Mouse (Mus musculus): ENCODE measurements around the gene 9130023H24Rik. TPM values are rescaled to one million over a fixed set of nuclear protein-coding genes. Genes with fewer than 3 reads are reported as not detected.

The 9130023H24Rik gene
- total RNA-seq, 2 experiments from 2014 or later = 5.2 to 6.0 TPM

DNA sequence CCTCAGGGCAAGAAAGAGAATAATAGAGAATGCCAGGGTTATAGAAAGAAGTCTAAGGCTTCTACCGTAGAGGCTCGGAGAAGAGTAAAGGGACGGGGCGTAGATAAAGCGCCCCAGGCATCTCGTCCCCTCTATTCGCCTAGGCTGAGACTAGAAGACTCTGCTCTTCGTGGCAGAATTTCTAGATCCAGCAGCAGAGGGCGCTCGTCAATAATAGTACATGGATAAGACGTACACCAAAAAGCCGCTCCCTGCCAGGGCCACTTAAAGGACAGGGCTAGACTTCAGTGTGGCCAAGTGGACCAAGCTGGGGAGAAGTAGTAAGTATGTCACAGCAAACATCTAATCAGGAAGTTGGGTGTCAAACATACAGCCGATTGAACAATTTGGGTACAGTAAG lies 9.6 kb upstream of the 9130023H24Rik start:
- DNase-seq (ENCODE audit: low spot score in 2 of 2) = peak; percentile 74 to 83

DNA sequence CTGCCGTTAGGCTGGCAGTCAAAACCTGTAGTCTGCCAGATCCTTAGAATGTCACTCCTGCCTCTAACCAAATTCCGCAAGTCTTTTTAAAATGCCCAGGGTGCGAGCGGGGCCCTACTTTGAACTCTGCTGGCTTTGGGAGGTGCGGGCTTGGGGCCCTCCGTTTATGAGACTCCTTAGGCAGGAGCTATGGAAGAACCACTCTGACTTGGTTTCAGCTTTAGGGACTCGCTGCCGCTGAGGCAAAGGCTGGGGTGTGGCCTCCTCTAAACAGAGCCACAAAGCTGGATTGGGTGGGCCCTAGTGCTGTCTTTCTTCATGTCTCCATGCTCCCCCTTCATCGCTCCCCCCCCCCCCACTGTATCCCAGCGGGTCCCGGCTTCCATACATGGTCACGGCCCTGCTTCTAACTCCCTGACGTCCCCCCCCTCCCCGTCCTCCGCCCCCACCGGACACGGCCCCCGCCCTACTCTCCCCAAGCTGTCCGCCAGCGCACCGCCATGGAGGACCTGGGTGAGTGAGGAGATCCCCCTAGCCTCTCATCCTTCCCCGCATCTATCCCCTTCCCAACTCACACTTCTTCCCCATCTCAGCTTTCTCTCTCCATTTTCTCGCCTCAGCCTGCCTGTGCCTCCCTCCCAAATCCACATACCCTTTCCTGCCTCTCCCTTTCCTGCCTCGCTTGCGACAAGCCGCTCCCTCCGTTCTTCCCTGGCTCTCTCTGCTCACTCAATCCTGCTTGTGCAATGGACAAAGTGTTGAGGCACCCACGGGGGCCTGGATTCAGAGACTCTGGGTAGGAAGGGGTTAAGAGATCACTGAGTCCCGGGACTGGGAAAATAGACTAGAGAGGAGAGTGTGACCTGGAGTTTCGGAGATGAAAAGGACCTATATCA lies 8.9 kb upstream of the 9130023H24Rik start, which contains the start of gene Tgfb1i1:
TSS of gene Tgfb1i1 (plus strand) at position 317 of the 896 bp plus-strand sequence.
- peak; percentile 39 to 45 for DNase-seq (ENCODE audit: low spot score in 2 of 2)

DNA sequence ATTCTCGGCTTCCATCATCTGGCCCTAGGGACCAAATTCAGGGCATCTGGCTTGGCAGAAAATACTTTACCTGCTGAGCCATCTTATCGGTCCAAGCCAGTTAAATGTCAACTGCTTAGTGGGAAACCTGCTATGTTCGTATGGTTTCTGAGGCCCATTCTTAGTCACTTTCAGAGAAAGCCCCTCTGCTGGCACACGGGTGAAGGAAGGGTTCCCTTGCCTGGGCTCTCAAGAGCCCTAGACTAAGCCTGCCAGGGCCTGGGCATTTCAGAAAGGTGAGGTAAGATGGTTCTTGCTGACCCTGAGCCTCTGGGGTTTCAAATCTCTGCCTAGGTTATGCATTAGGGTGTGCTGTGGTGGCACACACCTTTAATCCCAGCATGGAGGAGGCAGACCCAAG lies 7.7 kb upstream of the 9130023H24Rik start:
- DNase-seq (ENCODE audit: low spot score in 2 of 2) = no peak

DNA sequence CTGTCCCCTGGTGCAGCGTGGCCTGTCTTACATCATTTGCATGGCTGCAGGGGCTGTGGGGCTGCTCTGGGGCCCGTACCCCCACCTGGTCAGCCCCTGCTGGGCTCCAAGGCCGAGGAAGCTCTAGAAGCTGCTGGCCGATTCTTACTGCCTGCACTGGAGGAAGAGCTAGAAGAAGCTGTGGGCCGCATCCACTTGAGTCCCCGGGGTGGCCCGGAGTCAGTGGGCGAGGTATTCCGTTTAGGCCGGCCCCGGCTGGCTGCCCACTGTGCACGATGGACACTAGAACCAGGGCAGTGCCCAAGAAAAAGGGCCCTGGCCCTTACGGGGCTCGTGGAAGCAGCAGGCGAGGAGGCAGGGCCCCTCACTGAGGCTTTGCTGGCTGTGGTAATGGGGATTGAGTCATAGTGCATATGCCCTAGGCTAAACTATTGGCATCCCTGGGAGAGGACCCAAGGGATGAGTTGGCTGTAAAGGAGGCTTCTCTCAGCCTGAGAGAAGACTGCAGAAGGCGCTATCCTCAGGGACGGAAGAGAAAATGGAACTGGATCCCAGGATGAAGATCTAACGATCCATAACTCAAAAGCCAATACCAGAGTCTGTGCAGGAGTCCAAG lies 6.7 kb upstream of the 9130023H24Rik start:
- no peak for DNase-seq (ENCODE audit: low spot score in 2 of 2)

DNA sequence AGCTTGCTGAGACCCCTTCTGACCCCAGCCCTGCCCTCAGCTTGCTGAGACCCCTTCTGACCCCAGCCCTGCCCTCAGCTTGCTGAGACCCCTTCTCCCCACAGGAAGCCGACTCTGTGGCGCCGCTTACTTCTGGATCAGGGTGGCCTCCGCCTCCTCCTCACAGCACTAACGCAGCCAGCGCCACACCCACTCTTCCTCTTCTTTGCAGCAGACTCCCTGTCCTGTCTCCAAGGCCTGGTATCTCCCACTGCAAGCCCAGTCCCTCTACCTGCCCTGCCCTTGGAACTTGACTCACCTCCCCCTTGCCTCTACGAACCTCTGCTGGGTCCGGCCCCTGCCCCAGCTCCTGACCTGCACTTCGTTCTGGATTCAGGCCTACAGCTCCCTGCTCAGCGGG lies 6.1 kb upstream of the 9130023H24Rik start:
- no peak for DNase-seq (ENCODE audit: low spot score in 2 of 2)

DNA sequence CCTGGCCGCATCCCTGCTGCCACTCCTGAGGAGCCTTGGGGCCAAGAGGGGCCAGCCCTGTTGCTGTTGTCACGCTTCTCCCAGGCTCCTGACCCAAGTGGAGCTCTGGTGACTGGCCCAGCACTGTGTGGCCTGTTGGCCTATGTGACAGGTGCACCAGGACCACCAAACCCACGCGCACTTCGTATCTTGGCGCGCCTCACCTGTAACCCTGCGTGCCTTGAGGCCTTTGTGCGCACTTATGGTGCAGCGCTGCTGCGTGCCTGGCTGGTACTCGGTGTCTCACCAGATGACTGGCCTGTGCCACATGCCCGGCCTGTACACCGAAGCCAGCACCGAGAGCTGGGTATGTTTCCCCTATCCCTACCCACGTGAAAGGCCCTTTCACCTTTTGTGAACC lies 4.5 kb upstream of the 9130023H24Rik start:
- no peak for DNase-seq (ENCODE audit: low spot score in 2 of 2)

DNA sequence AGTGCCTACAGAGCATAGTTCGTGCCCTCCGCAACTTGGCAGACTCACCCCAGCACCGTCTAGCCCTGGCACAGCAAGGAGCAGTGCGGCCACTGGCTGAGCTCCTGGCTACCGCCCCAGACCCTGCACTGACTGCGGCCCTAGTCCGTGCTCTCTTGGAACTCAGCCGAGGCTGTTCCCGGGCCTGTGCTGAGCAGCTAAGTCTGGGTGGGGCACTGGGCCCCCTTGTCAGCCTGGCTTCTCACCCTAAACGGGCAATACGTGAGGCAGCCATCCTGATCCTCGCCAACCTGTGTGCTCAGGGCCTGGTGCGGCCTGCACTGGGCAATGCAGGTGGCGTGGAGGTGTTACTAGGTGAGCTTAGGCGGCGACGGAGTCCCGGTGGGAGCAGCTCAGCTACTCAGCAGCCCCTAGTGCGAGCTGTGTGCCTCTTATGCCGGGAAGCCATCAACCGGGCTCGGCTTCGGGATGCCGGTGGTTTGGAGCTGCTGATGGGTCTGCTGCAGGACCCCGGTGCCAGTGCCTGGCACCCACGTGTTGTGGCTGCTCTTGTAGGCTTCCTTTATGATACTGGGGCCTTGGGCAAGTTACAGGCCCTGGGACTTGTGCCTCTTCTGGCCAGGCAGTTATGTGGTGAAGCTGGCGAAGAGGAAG lies 2.4 kb upstream of the 9130023H24Rik start:
- DNase-seq (ENCODE audit: low spot score in 2 of 2) = no peak

DNA sequence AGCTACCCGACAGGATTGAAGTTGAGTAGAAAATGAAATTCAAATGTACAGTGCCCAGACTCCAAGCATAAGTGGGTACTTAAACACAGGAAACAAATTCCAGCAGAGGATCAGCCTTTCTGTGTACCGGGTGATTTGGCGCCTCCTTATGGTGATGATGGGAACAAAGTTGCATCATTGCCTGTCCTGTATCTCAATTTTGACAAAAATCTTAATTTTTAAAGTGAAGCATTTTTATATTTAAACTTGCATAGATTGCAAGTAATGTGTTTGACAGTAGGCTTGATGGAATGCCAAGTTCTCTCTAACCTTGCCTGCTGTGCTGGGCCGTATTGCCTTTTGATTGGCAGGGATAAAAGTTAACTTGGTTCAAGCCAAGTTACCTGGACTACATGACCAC lies 1.2 kb upstream of the 9130023H24Rik start:
- no peak for DNase-seq (ENCODE audit: low spot score in 2 of 2)

DNA sequence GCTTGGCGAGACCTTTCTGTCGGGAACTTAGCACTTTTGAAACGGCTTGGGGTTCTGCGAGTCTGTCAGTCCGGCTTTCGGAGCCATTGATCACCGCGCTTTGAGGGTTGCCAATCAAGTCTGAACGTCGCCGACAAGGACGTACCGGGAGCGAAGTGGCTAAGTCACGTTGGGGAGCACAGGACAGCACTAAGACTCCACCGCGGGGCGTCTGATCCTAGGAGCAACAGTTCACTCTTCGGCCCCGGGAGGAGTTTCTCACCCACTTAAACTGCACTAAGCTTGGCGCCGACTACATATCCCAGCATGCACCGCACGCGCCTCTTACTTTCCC lies 271 bp downstream of the 9130023H24Rik start:
- no peak for DNase-seq (ENCODE audit: low spot score in 2 of 2)

DNA sequence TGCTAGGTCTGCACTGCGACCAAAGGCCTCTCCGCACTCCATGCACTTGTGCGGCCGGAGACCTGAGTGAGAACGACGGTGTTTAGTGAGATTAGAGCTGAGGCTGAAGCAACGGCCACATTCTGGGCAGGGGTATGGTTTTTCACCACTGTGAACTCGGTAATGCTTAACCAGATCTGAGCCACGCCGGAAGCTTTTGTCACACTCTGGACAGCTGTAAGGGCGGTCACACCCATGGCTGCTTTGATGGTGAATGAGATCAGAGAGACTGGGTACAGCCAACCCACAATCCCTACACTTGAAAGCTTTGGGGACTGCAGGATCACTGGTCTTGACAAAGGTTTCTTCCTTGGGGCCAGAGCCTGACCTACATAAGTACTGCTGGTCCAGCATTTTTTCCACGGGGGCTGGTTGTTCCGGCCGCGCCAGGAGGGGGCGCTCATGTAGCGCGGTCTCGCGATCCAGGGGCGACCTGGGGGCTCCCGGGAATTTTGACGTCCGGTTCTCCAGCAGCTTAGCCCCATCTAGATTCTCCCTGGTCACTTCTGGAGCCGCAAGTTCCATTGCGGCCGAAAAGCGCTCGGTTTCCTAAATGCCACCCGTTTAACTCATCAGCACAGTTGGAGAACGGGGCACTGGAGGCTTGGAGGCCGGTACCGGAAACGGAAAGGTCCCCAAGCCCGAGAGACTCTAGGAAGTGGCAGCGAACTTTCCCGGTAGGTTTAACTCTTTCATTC lies 807 bp downstream of the 9130023H24Rik start, which contains the start of gene Armc5:
TSS of gene Armc5 (plus strand) at position 487 of the 737 bp plus-strand sequence.
- peak; percentile 85 to 89 for DNase-seq (ENCODE audit: low spot score in 2 of 2)

DNA sequence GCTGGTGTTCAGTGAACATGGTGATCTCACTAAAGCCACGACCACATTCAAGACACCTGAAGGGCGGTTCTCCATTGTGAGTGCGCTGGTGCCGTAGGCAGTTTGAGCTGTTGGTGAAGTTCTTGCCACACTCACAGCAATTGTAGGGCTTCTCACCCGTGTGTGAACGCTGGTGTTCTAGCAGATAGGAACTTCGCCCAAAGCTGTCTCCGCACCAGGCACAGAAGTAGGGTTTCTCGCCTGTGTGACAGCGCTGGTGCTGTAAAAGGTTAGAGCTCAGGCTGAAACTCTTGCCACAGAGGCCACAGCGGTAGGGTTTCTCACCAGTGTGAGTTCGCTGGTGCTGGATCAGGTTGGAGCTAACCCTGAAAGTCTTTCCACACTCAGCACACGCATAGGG lies 1.4 kb downstream of the 9130023H24Rik start:
- DNase-seq (ENCODE audit: low spot score in 2 of 2) = no peak

DNA sequence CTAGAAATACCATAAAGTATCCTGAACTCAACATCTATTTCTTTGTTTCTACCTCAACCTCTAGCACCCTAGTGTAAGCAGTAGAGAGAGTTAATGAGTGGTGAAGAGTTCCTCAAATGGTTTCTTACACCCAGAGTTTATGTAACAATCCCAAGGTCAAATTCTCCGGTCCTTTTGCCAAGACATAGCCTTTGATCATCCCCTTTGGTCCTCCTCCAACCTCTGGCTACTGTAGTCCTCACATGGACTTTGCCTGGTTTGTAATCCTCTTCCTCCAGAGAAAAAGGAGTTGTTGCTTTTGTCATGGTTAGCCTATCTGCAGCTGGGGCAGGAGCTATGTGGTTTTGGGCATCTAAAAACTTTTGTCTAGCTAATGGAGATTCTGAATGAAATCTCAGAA lies 2.4 kb downstream of the 9130023H24Rik start:
- no peak for DNase-seq (ENCODE audit: low spot score in 2 of 2)

DNA sequence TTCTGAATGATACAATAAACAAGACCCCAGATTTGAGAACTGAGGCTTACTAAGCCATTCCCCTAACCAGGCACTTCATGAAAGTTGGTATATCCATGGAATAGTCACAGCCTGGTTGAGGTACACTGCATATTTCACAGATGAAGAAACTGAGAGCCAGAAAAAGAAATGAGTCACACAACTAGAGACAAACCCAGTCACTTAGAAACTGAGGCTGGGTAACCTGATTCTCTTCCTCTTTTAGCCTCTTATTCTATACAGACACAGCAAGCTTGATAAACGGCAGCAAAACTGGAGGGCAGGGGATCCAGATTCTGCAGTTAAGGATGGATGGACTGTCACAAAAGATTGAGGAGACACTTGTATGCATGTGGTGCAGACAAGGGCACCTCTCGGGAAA lies 3.0 kb downstream of the 9130023H24Rik start:
- no peak for DNase-seq (ENCODE audit: low spot score in 2 of 2)

DNA sequence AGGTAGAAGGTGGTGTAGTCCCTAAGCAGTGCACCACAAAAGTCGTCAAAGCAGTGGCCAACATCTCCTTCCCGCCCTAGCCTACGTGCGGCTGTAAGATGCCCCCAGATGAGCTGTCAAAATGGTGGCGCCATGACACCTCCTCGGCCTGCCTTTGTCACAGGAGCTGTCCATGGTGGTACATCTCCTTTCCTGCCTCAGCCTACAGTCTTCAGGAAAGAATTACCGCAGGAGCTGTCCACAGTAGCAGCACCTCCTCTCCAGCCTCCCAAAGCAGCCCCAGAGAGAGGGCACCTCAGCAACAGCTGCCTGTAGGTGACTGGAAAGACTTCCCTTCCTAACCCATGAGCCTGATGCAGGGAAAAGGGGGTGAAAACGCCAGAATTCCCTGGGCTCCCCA lies 6.1 kb downstream of the 9130023H24Rik start:
- no peak for DNase-seq (ENCODE audit: low spot score in 2 of 2)

DNA sequence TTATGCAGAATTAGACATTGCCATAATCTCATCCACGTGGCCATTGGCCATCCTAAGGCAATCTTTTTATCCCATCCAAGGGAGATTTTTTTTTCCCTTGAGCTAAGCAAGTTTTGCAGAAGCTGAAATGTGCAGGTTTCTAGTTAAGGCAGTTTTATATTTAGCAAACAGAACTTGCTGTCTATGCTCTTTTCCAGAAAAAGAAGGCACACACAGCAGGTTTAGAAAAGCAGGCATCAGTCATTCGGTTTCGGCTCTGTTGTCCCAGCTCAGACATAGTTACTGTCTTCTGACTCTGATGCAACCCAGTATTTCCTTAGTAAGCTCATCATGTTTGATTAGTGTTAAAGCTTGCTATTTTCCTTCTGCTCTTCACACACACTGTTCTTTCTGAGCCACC lies 16.9 kb downstream of the 9130023H24Rik start:
- no peak for DNase-seq (ENCODE audit: low spot score in 2 of 2)

DNA sequence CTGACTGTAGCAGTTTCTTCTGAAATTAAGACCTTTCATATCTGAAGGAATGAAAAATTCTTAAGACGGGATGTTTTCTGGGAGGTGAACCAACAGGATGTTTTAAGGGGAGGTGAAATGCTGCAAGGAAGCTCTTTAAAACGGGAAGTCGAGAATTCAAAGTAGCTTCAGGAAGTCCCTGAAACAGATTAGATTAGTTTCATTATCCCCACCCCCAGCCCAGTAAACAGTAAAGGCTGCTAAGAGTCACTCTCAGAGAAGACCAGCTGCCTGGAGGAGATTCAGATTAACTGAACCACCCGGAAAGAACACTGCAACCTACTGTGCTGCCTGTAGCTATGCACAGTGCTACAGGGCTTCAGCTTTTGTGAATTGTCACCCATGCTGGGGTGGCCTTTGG lies 17.9 kb downstream of the 9130023H24Rik start:
- DNase-seq (ENCODE audit: low spot score in 2 of 2) = no peak

DNA sequence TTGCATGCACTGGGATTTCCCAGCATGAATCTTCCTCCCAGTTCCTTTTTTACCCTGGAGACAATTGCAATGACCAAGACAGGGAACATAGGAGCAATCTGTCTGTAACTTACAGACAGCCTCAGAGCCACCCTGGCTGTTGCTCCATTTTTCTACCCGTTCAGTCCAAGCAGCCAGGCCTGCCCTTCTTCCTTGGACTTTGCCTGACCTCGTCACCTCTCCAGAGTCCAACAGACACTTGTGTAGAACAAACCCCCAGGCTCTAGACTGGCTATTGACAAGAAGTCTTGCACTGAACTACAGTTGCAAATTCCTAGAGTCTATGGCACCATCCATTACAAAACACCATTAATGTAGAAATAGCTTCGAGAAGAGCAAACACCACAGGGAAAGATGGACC lies 28.0 kb downstream of the 9130023H24Rik start:
- DNase-seq (ENCODE audit: low spot score in 2 of 2) = no peak

DNA sequence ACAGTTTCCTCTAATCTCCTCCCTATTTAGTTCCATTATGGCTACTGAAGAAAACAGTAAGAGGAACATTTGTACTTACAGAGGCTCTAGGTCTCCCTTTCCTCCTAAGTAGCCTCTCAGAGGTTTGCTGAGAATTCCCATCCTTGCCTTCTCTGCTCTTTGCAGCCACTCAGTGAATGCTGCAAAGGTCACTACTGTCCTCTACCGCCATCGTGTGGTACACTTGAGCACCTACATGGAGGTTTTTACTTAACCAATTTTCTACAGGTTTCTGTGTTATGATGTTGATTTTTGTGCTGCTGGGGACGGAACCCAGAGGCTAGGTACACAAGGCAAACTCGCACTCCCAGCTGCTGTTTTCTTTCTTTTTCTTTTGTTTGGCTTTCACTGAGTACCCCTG lies 29.6 kb downstream of the 9130023H24Rik start:
- peak; percentile 52 for DNase-seq (ENCODE audit: low spot score in 2 of 2)

DNA sequence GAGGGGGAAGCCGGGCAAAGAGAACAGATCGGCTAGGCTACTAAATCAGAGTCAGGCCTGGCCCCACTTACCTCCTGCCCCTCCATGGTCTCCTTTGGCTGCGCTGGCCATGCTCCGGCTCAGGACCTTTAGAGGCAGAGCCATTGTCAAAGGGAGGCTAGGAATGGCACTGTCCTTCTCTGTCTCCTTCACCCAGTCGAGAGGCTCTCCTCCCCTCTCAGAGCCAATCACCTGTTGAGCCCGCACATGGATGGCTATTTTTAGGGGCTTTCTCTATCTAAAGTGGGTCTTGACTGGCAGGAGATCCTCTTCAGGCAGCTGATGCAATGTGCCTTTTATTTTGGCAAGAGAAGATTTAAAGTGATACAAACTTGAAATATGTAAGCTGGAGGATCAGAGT lies 31.7 kb downstream of the 9130023H24Rik start, which contains the start of gene Cox6a2:
TSS of gene Cox6a2 (minus strand) at position 236 of the 400 bp plus-strand sequence.
- no peak for DNase-seq (ENCODE audit: low spot score in 2 of 2)

DNA sequence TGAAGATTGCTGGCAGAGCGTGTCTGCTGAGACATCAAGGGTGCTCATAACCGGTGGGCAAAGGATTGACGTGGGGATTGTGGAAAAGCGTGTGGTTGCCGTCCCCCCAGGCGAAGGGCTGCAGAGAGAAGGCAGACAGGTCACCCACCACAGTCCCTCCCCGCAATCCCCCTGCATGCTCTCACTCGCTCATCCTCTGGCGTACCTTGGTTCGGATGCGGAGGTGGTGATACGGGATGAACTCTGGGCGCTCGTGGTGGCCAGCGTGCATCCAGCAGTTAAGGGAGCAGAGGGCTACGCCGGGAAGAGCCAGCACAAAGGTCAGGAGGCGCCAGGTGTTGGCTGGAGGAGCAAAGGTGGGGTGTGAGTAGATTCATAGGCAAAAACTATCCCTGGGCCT lies 32.1 kb downstream of the 9130023H24Rik start:
- no peak for DNase-seq (ENCODE audit: low spot score in 2 of 2)

DNA sequence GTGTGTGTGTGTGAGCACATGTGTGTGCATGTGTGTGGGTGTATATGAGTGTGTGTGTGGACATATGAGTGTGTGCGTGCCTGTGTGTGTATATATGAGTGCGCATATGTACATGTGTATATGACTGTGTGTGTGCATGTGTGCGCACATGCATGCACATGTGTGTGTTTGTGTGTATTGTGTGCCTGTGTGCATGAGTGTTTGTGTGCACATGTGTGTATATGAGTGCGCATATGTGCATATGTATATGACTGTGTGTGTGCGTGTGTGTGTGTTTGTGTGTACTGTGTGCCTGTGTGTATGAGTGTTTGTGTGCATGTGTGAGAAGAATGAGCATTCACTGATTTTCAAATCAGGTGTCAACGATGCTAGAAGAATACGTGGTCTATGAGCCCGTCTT lies 33.7 kb downstream of the 9130023H24Rik start:
- no peak for DNase-seq (ENCODE audit: low spot score in 2 of 2)
